Mouse (Mus musculus) forebrain, embryonic 14.5 days (tissue): ENCODE data around the gene Rrbp1. TPM values are rescaled to one million over a fixed set of nuclear protein-coding genes. Genes with fewer than 3 reads are reported as not detected.

Experiments used
- ATAC-seq: fragments of 200-750 bp; cut with Nextera tagmentation; 2 replicates; pipeline ENCODE4 v1.8.0; 2017; ENCODE audit warnings: mild to moderate bottlenecking, moderate library complexity
- DNase-seq: peaks from one replicate; pipeline ENCODE4 v3.0.0-alpha.2; 2015; ENCODE audit warnings: low spot score
- H3K27ac ChIP-seq: fragments of 300-500 bp; sonication (generic); 2 replicates; pipeline ENCODE4 v1.5.1; 2014; ENCODE audit warnings: low read depth, mild to moderate bottlenecking, control low read depth, low read length, moderate library complexity
- H3K27me3 ChIP-seq: fragments of 300-500 bp; sonication (generic); replicated peaks from 2 replicates; pipeline ENCODE4 v1.6.1; 2014; ENCODE audit warnings: low read length, control low read depth, mixed read lengths; ENCODE audit not compliant: control insufficient read depth, insufficient read depth
- H3K36me3 ChIP-seq: fragments of 300-500 bp; sonication (generic); 2 replicates; pipeline ENCODE4 v1.6.1; 2014; ENCODE audit warnings: low read length, control low read depth; ENCODE audit not compliant: control insufficient read depth, insufficient read depth
- H3K4me1 ChIP-seq: fragments of 300-500 bp; sonication (generic); 2 replicates; pipeline ENCODE4 v1.6.1; 2014; ENCODE audit warnings: antibody characterized with exemption, low read length, control low read depth; ENCODE audit not compliant: control insufficient read depth, insufficient read depth
- H3K4me2 ChIP-seq: fragments of 300-500 bp; sonication (generic); 2 replicates; pipeline ENCODE4 v1.6.1; 2014; ENCODE audit warnings: mild to moderate bottlenecking, control low read depth, low read length
- H3K4me3 ChIP-seq: fragments of 300-500 bp; sonication (generic); 2 replicates; pipeline ENCODE4 v1.5.1; 2014; ENCODE audit warnings: low read depth, low read length, control low read depth
- H3K9ac ChIP-seq: fragments of 300-500 bp; sonication (generic); 2 replicates; pipeline ENCODE4 v1.6.1; 2014; ENCODE audit warnings: mild to moderate bottlenecking, low read length, control low read depth, moderate library complexity
- H3K9me3 ChIP-seq: fragments of 300-500 bp; sonication (generic); replicated peaks from 2 replicates; pipeline ENCODE4 v1.6.1; 2016; ENCODE audit warnings: low read length, control low read depth, mixed read lengths; ENCODE audit not compliant: control insufficient read depth
- WGBS: fragments of 180-500 bp; shearing (Covaris S2); extraction: QIAGEN DNeasy Blood & Tissue Kit; methylation state at CpG from one replicate; pipeline ENCODE4 v1.1.7; 2014; 5-methylcytosine and 5-hydroxymethylcytosine counted together
- polyA plus RNA-seq: library from polyadenylated mRNA; unstranded; fragments of >200 nt; fragmentation: Nextera tagmentation; extraction: Ambion mirVana; gene quantifications from 2 replicates; pipeline ENCODE4 v1.2.1, GENCODE M21; 2014

Rrbp1 gene
- polyA plus RNA-seq, 1 experiment from 2014 or later: 15.1 TPM

GRCm38 (mm10) chr2:143955004-143955403, 56.1 kb downstream of the Rrbp1 start:
- Histone ChIP-seq H3K4me3 (no peak overlapping the region), H3K27ac (no peak overlapping the region), H3K27me3 (no peaks in the 10 kb centered on the region), H3K9me3 (no peaks in the 10 kb centered on the region), H3K4me2 (no peak overlapping the region), H3K36me3 (peaks cover 71% of the 10 kb centered on the region), H3K4me1 (no peaks in the 10 kb centered on the region), H3K9ac (no peak overlapping the region)
- DNase-seq (no peak), ATAC-seq (no peak)
- WGBS: 80% methylated on average over 4 of the region's 4 CpGs

DNA sequence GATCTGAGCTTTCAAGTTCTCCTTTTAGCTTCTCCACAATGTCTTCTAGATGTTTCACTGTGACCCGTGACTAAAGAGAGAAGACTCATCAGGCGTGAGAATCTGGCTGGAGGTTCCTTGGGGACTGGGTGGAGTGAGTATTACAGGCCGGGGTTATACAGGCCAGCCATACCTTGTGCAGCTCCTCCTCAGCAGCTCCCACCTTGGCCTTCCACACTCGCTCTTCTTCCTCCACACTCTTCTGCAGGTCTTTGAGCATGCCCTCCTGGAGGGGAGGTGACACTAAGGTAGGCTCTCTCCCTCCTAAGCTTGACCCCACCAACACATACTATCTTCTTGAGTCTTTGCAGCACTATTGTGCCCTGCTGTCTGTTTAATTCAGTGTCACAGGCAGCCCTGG, 57.1 kb downstream of the Rrbp1 start:
- WGBS: 90% methylated on average over 4 of the region's 4 CpGs
- peaks cover 82% of the 10 kb centered on the region for H3K36me3 ChIP-seq

DNA sequence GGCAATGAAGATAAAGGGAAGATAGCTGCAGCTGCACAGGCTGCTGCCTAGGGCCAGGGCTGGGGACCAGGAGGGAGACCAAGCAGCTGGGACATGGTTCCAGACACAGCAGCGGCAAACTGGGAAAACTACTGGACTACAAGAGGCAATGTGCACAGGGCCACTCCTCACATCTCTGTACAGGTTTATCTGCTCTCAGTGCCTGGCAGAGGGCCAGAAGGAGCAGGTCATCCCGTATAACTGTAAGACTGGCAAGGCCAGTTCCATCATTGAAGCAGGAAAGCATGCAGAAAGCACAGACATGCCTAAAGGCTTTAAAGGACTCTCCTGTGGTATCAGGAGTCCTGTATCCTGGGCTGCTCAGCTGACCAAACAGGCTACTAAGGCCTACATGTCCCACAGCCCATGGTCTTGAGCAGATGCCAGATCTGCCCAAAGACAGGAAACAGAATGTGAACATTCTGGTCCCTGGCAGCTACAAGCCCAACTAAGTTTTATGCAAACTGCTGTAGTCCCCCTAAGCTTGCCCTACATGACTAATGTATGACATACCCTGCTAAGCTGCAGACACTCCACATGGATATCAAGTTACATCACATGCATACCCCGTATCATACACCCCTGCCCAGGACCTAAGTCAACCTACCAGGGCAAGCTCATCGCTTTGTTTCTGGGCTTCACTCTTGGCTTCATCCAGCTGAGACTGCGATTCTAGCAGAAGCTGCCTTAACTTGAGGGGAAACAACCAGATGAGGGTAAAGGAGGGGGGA, 59.3 kb downstream of the Rrbp1 start:
- Histone ChIP-seq H3K27ac (no peak overlapping the region), H3K9me3 (no peaks in the 10 kb centered on the region), H3K4me1 (no peaks in the 10 kb centered on the region), H3K27me3 (no peaks in the 10 kb centered on the region), H3K4me2 (no peak overlapping the region), H3K36me3 (peaks cover 95% of the 10 kb centered on the region), H3K4me3 (no peak overlapping the region), H3K9ac (no peak overlapping the region)
- ATAC-seq (no peak), DNase-seq (no peak)
- 90% methylated on average over 5 of the region's 5 CpGs for WGBS

More for the DNA sequence above, 57.1 kb downstream of the Rrbp1 start:
- H3K9ac ChIP-seq: no peak overlapping the region
- no peaks in the 10 kb centered on the region for H3K4me1 ChIP-seq
- ATAC-seq (no peak), DNase-seq (no peak)
- H3K4me2 ChIP-seq: no peak overlapping the region
- H3K4me3 ChIP-seq: no peak overlapping the region
- no peak overlapping the region for H3K27ac ChIP-seq
- no peaks in the 10 kb centered on the region for H3K27me3 ChIP-seq
- no peaks in the 10 kb centered on the region for H3K9me3 ChIP-seq

- 89% methylated on average over 1 of the region's 1 CpGs for WGBS
- Histone ChIP-seq H3K4me1 (no peaks in the 10 kb centered on the region), H3K36me3 (peaks cover 94% of the 10 kb centered on the region), H3K27ac (no peak overlapping the region), H3K27me3 (no peaks in the 10 kb centered on the region), H3K4me2 (no peak overlapping the region), H3K9me3 (no peaks in the 10 kb centered on the region), H3K9ac (no peak overlapping the region), H3K4me3 (no peak overlapping the region)
- no peak for ATAC-seq
- DNase-seq: no peak
Measured at GRCm38 (mm10) chr2:143951028-143951420, 60.0 kb downstream of the Rrbp1 start.

DNA sequence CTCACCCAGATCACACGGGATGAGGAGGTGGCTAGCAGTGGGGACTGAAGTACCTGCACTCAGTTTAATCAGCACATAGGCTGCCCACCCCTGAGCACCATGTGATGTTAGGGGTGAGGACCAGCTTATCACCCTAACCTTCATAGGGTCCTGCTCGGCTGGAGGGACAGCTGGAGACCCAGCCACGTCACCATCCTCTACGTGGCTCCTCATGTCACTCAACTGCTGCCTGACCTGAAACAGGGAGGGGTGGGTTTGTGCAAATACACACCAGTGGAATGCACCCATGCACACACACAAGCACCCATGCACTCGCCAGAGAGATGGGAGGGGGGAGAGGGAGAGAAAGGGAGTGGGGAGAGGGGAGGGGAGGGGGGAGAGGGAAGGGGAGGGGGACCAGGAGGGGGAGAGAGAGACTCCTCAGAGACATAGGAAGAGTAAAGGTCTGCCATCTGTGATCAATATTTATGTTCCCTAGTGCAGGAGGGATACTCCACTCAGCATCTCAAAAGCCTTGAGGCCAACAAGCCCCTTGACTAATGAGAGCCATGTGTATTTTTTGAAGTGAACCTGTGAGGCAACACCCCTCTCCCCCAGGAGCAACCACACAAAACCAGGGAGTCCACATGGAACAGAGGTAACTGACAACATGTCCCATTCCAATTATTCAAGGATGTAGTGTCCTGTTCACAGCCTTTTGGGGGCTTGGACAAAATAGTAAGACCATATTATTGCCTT, 60.6 kb downstream of the Rrbp1 start:
- Histone ChIP-seq H3K36me3 (peaks cover 94% of the 10 kb centered on the region), H3K27me3 (no peaks in the 10 kb centered on the region), H3K9me3 (no peaks in the 10 kb centered on the region), H3K9ac (no peak overlapping the region), H3K4me3 (no peak overlapping the region), H3K4me2 (no peak overlapping the region), H3K27ac (no peak overlapping the region), H3K4me1 (no peaks in the 10 kb centered on the region)
- WGBS: 86% methylated on average over 5 of the region's 5 CpGs
- ATAC-seq (no peak), DNase-seq (no peak)

GRCm38 (mm10) chr2:143949217-143949616, 61.8 kb downstream of the Rrbp1 start:
- H3K4me1 ChIP-seq: no peaks in the 10 kb centered on the region
- no peak overlapping the region for H3K9ac ChIP-seq
- DNase-seq: no peak
- ATAC-seq: no peak
- H3K9me3 ChIP-seq: no peaks in the 10 kb centered on the region
- H3K4me3 ChIP-seq: no peak overlapping the region
- 86% methylated on average over 6 of the region's 6 CpGs for WGBS
- H3K27ac ChIP-seq: no peak overlapping the region
- H3K27me3 ChIP-seq: no peaks in the 10 kb centered on the region
- peaks cover 94% of the 10 kb centered on the region for H3K36me3 ChIP-seq
- no peak overlapping the region for H3K4me2 ChIP-seq

DNA sequence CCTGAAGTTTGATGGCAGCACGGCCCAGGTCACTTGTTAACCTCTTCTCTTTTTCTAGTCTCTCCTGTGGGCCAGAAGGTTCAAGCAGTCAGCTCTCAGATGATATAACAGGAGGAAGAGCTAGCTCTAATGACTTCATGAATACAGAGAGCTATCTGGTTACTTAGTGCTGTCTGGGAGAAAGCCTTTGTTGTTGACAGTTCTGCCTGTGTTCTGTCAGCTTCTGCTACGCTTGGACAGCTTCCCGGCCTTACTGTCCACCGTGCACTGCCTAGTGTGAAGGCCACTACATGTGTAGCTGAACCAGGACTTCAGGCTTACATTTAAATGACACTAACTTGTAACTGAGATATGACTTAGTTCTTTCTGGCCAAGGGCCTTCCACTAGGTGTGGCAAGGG, 62.6 kb downstream of the Rrbp1 start:
- no peak overlapping the region for H3K4me2 ChIP-seq
- H3K27ac ChIP-seq: no peak overlapping the region
- no peaks in the 10 kb centered on the region for H3K4me1 ChIP-seq
- WGBS: 90% methylated on average over 4 of the region's 4 CpGs
- H3K27me3 ChIP-seq: no peaks in the 10 kb centered on the region
- H3K9ac ChIP-seq: no peak overlapping the region
- no peaks in the 10 kb centered on the region for H3K9me3 ChIP-seq
- no peak overlapping the region for H3K4me3 ChIP-seq
- DNase-seq: no peak
- ATAC-seq: no peak
- peaks cover 94% of the 10 kb centered on the region for H3K36me3 ChIP-seq

DNA sequence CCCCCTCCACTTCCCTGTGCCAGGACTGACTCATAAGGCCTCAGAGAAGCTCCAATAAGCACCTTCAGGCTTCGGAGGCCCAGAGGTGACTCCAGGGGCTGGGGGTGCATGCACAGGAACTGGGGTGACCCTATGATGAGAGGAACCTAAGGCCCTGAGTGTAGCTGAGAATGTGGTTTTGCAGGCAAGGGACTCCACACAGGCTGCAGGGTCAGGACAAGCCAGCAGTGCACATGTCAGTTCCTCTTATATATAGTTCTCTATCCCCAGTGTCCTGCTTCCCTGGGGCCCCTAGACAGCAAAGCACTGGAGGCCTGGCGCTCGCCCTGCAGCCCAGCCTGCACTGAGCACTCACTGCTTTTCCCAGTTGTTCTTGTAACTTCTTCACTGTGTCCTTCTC, 63.1 kb downstream of the Rrbp1 start:
- Histone ChIP-seq H3K27me3 (no peaks in the 10 kb centered on the region), H3K4me1 (no peaks in the 10 kb centered on the region), H3K36me3 (peaks cover 93% of the 10 kb centered on the region), H3K9me3 (no peaks in the 10 kb centered on the region), H3K4me2 (no peak overlapping the region), H3K4me3 (no peak overlapping the region), H3K9ac (no peak overlapping the region), H3K27ac (no peak overlapping the region)
- DNase-seq (no peak), ATAC-seq (0 out of 2 replicates have a peak, but pooled peaks have one; percentile 8)
- WGBS: 83% methylated on average over 3 of the region's 3 CpGs

- no peaks in the 10 kb centered on the region for H3K9me3 ChIP-seq
- H3K27ac ChIP-seq: no peak overlapping the region
- H3K4me3 ChIP-seq: no peak overlapping the region
- H3K4me2 ChIP-seq: no peak overlapping the region
- peaks cover 91% of the 10 kb centered on the region for H3K36me3 ChIP-seq
- DNase-seq (no peak), ATAC-seq (no peak)
- 79% methylated on average over 2 of the region's 2 CpGs for WGBS
- H3K9ac ChIP-seq: no peak overlapping the region
- no peaks in the 10 kb centered on the region for H3K4me1 ChIP-seq
- no peaks in the 10 kb centered on the region for H3K27me3 ChIP-seq
Measured at GRCm38 (mm10) chr2:143946399-143946798, 64.7 kb downstream of the Rrbp1 start.
